Mouse (Mus musculus): ENCODE data around the gene Klrg2. TPM values are rescaled to one million over a fixed set of nuclear protein-coding genes. Genes with fewer than 3 reads are reported as not detected.
"Not testable (repeated sequence)": the region's sequence is repeated elsewhere in the genome, so short reads cannot be mapped to it uniquely, and the experiment has no call there.

Klrg2 gene
- polyA plus RNA-seq, 1 experiment from 2014 or later: 0.44 TPM

DNA sequence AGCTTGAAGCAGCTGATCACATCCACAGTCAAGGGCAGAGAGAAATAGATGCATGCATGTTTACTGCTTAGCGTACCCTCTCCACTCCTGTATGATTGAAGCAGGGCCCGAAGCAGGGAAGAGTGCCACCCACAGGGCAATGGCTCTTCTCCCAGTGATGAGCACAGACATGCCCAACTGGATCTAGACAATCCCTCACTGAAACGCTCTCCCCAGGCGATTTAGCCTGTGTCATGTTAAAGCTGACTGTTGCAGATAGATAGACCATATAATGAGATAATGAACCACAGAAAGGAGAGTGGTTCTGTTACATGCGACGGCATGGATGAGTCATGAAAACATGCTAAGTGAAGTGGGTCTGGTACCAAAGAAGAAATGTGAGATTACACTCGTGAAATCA is 34.2 kb upstream of the Klrg2 start:
- Histone ChIP-seq H3K4me1 (replicated peaks; ENCODE audit: control insufficient read depth, insufficient read depth, low read length) (no peaks in the 10 kb centered on the region), H3K9me3 (ENCODE audit: control insufficient read depth) (no peaks in the 10 kb centered on the region), H3K36me3 (ENCODE audit: control insufficient read depth, insufficient read depth) (no peaks in the 10 kb centered on the region), H3K4me3 (ENCODE audit: low read depth, low read length) (no peak overlapping the region), H3K9ac (ENCODE audit: low read depth, low read length) (no peak overlapping the region), H3K27ac (ENCODE audit: low read depth, low read length) (no peak overlapping the region), H3K27me3 (replicated peaks; ENCODE audit: control insufficient read depth, insufficient read depth, low read length) (0 out of 2 replicates have a peak, but pooled peaks cover under 1% of the 10 kb centered on the region), H3K4me2 (replicated peaks; ENCODE audit: low read depth) (no peak overlapping the region)
- WGBS: 82% methylated on average over 7 of the region's 7 CpGs
- ATAC-seq: no peak
- TF ChIP-seq CTCF (IDR thresholded peaks at IDR 0.05; ENCODE audit: low read depth): no peak

GRCm38 (mm10) chr6:38670488-38670887 is 33.4 kb upstream of the Klrg2 start:
- H3K9ac ChIP-seq (ENCODE audit: low read depth, low read length); H3K27me3 ChIP-seq (replicated peaks; ENCODE audit: control insufficient read depth, insufficient read depth, low read length); ATAC-seq; H3K4me3 ChIP-seq (ENCODE audit: low read depth, low read length); H3K36me3 ChIP-seq (ENCODE audit: control insufficient read depth, insufficient read depth); H3K9me3 ChIP-seq (ENCODE audit: control insufficient read depth); H3K4me2 ChIP-seq (replicated peaks; ENCODE audit: low read depth); H3K27ac ChIP-seq (ENCODE audit: low read depth, low read length); H3K4me1 ChIP-seq (replicated peaks; ENCODE audit: control insufficient read depth, insufficient read depth, low read length): not testable (repeated sequence)
- WGBS: 33% methylated on average over 1 of the region's 1 CpGs

DNA sequence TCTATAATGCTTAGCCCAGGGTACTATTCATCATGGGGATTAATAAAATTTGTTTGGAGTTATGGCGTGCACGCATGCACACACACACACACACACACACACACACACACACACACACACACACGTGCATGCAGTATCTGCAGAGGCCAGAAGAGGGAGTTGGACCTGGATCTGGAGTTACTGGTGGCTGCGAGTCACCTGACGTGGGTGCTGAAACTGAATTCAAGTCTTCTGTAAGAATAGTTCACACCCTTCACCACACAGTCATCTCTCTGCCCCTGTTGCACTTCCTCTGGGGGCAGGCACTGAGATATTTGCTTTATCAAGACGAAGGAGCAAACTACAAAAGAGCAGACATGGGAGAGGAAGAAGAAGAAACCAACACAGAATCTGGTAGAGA is 32.5 kb upstream of the Klrg2 start:
- ATAC-seq: no peak
- peak; percentile 53 for TF ChIP-seq CTCF (IDR thresholded peaks at IDR 0.05; ENCODE audit: low read depth)

DNA sequence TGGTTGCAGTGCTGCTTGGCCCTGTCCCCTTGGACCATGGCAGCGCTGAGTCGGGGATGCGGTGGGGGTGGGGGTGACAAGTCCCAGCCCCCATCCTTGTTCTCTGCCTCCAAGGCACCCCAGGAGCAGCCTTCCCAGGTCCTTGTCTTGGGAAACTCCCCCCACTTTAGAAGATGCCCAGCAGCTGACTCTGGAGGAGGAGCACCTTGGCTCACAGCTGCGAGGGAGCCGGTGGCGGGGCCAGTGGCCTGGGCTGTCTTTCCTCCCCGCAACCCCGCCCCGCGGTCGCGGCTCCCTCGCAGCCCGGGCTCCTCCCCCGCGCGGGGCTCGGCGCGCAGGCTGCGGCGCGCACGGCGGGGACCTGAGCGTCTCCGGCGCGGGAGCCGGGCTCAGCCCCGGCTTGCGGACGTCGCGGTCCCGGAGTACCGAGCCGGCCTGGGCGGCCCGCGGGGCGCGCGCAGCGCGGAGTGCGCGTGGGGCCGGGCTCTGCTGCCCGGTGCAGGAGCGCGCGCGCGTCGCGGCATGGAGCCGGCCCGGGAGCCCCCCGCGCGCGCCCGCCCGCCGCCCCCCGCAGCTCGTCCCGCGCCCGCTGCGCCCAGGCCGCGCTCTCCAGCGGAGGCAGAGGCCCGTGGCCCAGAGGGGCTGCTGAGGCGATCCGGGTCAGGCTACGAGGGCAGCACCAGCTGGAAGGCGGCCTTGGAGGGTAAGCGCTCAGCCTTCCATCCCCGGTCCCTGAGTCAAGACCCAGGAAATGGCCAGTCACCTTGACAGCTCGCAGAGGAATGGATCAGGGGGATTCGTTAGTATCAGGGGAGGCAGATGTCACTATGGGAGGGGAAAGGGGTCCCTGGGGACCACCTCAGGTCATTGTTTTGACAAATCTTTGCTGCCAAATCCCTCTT is 25.9 kb upstream of the Klrg2 start, which contains the start of gene Clec2l:
Gene Clec2l, plus strand, starts transcription at position 356 of the 902 bp plus-strand sequence.
- Histone ChIP-seq H3K27ac (ENCODE audit: low read depth, low read length) (no peak within 1 kb of the TSS), H3K27me3 (replicated peaks; ENCODE audit: control insufficient read depth, insufficient read depth, low read length) (peaks cover 31% of the 10 kb centered on the region), H3K4me3 (ENCODE audit: low read depth, low read length) (peak within 1 kb of the TSS; percentile 49), H3K4me1 (replicated peaks; ENCODE audit: control insufficient read depth, insufficient read depth, low read length) (no peaks in the 10 kb centered on the region), H3K9me3 (ENCODE audit: control insufficient read depth) (no peaks in the 10 kb centered on the region), H3K4me2 (replicated peaks; ENCODE audit: low read depth) (peak within 1 kb of the TSS; percentile 95), H3K36me3 (ENCODE audit: control insufficient read depth, insufficient read depth) (no peaks in the 10 kb centered on the region), H3K9ac (ENCODE audit: low read depth, low read length) (peak within 1 kb of the TSS; percentile 34)
- peak; percentile 41 for ATAC-seq
- under 1% methylated on average over 65 of the region's 84 CpGs for WGBS
- TF ChIP-seq CTCF (IDR thresholded peaks at IDR 0.05; ENCODE audit: low read depth): no peak

More for the DNA sequence above, 32.5 kb upstream of the Klrg2 start:
- 67% methylated on average over 6 of the region's 6 CpGs for WGBS
- Histone ChIP-seq H3K27me3 (replicated peaks; ENCODE audit: control insufficient read depth, insufficient read depth, low read length) (0 out of 2 replicates have a peak, but pooled peaks cover 7% of the 10 kb centered on the region), H3K4me1 (replicated peaks; ENCODE audit: control insufficient read depth, insufficient read depth, low read length) (no peaks in the 10 kb centered on the region), H3K9ac (ENCODE audit: low read depth, low read length) (no peak overlapping the region), H3K4me3 (ENCODE audit: low read depth, low read length) (no peak overlapping the region), H3K9me3 (ENCODE audit: control insufficient read depth) (no peaks in the 10 kb centered on the region), H3K4me2 (replicated peaks; ENCODE audit: low read depth) (no peak overlapping the region), H3K27ac (ENCODE audit: low read depth, low read length) (no peak overlapping the region), H3K36me3 (ENCODE audit: control insufficient read depth, insufficient read depth) (no peaks in the 10 kb centered on the region)

- Histone ChIP-seq H3K9ac (ENCODE audit: low read depth, low read length) (no peak overlapping the region), H3K9me3 (ENCODE audit: control insufficient read depth) (no peaks in the 10 kb centered on the region), H3K4me1 (replicated peaks; ENCODE audit: control insufficient read depth, insufficient read depth, low read length) (no peaks in the 10 kb centered on the region), H3K27me3 (replicated peaks; ENCODE audit: control insufficient read depth, insufficient read depth, low read length) (peaks cover 31% of the 10 kb centered on the region), H3K4me2 (replicated peaks; ENCODE audit: low read depth) (no peak overlapping the region), H3K27ac (ENCODE audit: low read depth, low read length) (no peak overlapping the region), H3K4me3 (ENCODE audit: low read depth, low read length) (no peak overlapping the region), H3K36me3 (ENCODE audit: control insufficient read depth, insufficient read depth) (no peaks in the 10 kb centered on the region)
- TF ChIP-seq CTCF (IDR thresholded peaks at IDR 0.05; ENCODE audit: low read depth): no peak
- WGBS: 72% methylated on average over 4 of the region's 4 CpGs
- no peak for ATAC-seq
Measured at GRCm38 (mm10) chr6:38661626-38662025, 24.6 kb upstream of the Klrg2 start.

GRCm38 (mm10) chr6:38650263-38650937 is 13.4 kb upstream of the Klrg2 start:
- Histone ChIP-seq H3K4me2 (replicated peaks; ENCODE audit: low read depth) (no peak overlapping the region), H3K27ac (ENCODE audit: low read depth, low read length) (no peak overlapping the region), H3K4me3 (ENCODE audit: low read depth, low read length) (no peak overlapping the region), H3K27me3 (replicated peaks; ENCODE audit: control insufficient read depth, insufficient read depth, low read length) (no peaks in the 10 kb centered on the region), H3K36me3 (ENCODE audit: control insufficient read depth, insufficient read depth) (no peaks in the 10 kb centered on the region), H3K9ac (ENCODE audit: low read depth, low read length) (no peak overlapping the region), H3K4me1 (replicated peaks; ENCODE audit: control insufficient read depth, insufficient read depth, low read length) (no peaks in the 10 kb centered on the region), H3K9me3 (ENCODE audit: control insufficient read depth) (no peaks in the 10 kb centered on the region)
- 34% methylated on average over 14 of the region's 14 CpGs for WGBS
- ATAC-seq: peak; percentile 38; the same call in 1 of the 2 replicates
- peak; percentile 98 for TF ChIP-seq CTCF (IDR thresholded peaks at IDR 0.05; ENCODE audit: low read depth)
